Mouse (Mus musculus) layer of hippocampus, postnatal 36 days (tissue): Measurements from ENCODE around the gene Lhx5. TPM values are rescaled to one million over a fixed set of nuclear protein-coding genes. Genes with fewer than 3 reads are reported as not detected.

Experiments
- DNase-seq, 2 experiments: peaks; one replicate each; pipeline ENCODE4 v3.0.0; 2022
- total RNA-seq, 2 experiments: library from RNA; stranded (reverse); gene quantifications; 2 replicates each; pipeline ENCODE4 v1.2.3; 2021

Gene Lhx5
- total RNA-seq, result under 1 TPM in 1 of 2 experiments, not detected in 1; 0.13 TPM

- no peak for DNase-seq
Observed at GRCm38 (mm10) chr5:120431649-120432485, at the start of gene Lhx5. Gene Lhx5 (plus strand): TSS chr5:120431699.

GRCm38 (mm10) chr5:120386361-120386760 lies 45.1 kb upstream of the Lhx5 start:
- DNase-seq, result peak in 1 of 2 experiments; percentile 17

- DNase-seq, result no peak
Observed at GRCm38 (mm10) chr5:120388765-120389164, 42.7 kb upstream of the Lhx5 start.

- no peak for DNase-seq
Observed at GRCm38 (mm10) chr5:120389973-120390372, 41.5 kb upstream of the Lhx5 start.

- no peak for DNase-seq
Observed at GRCm38 (mm10) chr5:120393871-120394667, 37.4 kb upstream of the Lhx5 start.

- DNase-seq, result no peak
Observed at GRCm38 (mm10) chr5:120397988-120398387, 33.5 kb upstream of the Lhx5 start.

- no peak for DNase-seq
Observed at GRCm38 (mm10) chr5:120404831-120405591, 26.5 kb upstream of the Lhx5 start.

- DNase-seq, result no peak
Observed at GRCm38 (mm10) chr5:120408933-120409332, 22.6 kb upstream of the Lhx5 start.

- DNase-seq, result peak in 1 of 2 experiments; percentile 37
Observed at GRCm38 (mm10) chr5:120409385-120410378, 21.8 kb upstream of the Lhx5 start.

GRCm38 (mm10) chr5:120413436-120413835 lies 18.1 kb upstream of the Lhx5 start:
- no peak for DNase-seq

- no peak for DNase-seq
Observed at GRCm38 (mm10) chr5:120420106-120420505, 11.4 kb upstream of the Lhx5 start.

GRCm38 (mm10) chr5:120424039-120424438 lies 7.5 kb upstream of the Lhx5 start:
- DNase-seq, result no peak

- DNase-seq, result no peak
Observed at GRCm38 (mm10) chr5:120424657-120425056, 6.8 kb upstream of the Lhx5 start.

- no peak for DNase-seq
Observed at GRCm38 (mm10) chr5:120425711-120426110, 5.8 kb upstream of the Lhx5 start.

- DNase-seq, result no peak
Observed at GRCm38 (mm10) chr5:120426572-120426971, 4.9 kb upstream of the Lhx5 start.

- no peak for DNase-seq
Observed at GRCm38 (mm10) chr5:120427451-120427938, 4.0 kb upstream of the Lhx5 start.

GRCm38 (mm10) chr5:120428189-120428838 lies 3.2 kb upstream of the Lhx5 start:
- no peak for DNase-seq

GRCm38 (mm10) chr5:120428990-120429389 lies 2.5 kb upstream of the Lhx5 start:
- no peak for DNase-seq

GRCm38 (mm10) chr5:120429692-120430091 lies 1.8 kb upstream of the Lhx5 start:
- DNase-seq, result no peak

GRCm38 (mm10) chr5:120431001-120431583 lies 407 bp upstream of the Lhx5 start:
- DNase-seq, result no peak
